Mouse (Mus musculus) megakaryocyte, embryonic 14.5 days (primary cell): ENCODE measurements around the gene Trap1.

Experiments
- FLI1 ChIP-seq: IDR thresholded peaks from 2 replicates; pipeline ENCODE4 v1.6.1; 2012; ENCODE audit warnings: low read length, inconsistent platforms, mixed read lengths
- GATA1 ChIP-seq: IDR thresholded peaks from 3 replicates; pipeline ENCODE4 v1.6.1; 2012; ENCODE audit warnings: mixed read lengths, low read length, inconsistent platforms, borderline replicate concordance

DNA sequence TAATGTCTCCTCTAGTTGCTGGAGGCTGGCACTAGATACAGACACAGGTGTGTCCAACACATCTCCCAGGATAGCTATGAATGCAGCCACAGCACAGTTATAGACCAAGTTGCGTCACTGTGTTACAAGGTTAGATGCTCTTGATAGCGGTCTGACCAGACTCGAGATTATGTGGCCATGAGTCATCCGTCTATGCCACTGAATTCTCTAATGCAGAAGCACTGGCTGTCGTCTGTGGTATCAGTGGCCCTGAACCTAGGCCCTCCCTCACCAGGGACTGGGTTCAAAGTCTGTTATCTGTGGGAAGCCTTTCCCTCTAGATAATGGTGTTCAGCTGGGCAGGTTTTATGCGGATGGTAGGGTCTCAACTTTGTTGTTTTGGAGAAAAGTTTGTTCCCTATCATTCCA is 45.3 kb downstream of the Trap1 start:
- TF ChIP-seq FLI1 (no peak), GATA1 (no peak)
